Mouse (Mus musculus): ENCODE results near the gene Fam174b. TPM values are rescaled to one million over a fixed set of nuclear protein-coding genes. Genes with fewer than 3 reads are reported as not detected.

The Fam174b gene
- polyA plus RNA-seq, 1 experiment from 2014 or later = 30.8 TPM

GRCm38 (mm10) chr7:73787513-73787912 is 47.4 kb downstream of the Fam174b start:
- Histone ChIP-seq H3K36me3 (ENCODE audit: control insufficient read depth, insufficient read depth, low read length) (no peaks in the 10 kb centered on the region), H3K27ac (ENCODE audit: low read depth, low read length) (no peak overlapping the region), H3K9me3 (ENCODE audit: control insufficient read depth, low read length) (no peaks in the 10 kb centered on the region), H3K4me1 (ENCODE audit: control insufficient read depth, insufficient read depth, low read length) (no peaks in the 10 kb centered on the region), H3K4me2 (ENCODE audit: low read depth, low read length) (no peak overlapping the region), H3K4me3 (ENCODE audit: low read depth, low read length) (no peak overlapping the region), H3K27me3 (ENCODE audit: control insufficient read depth, insufficient read depth, low read length) (no peaks in the 10 kb centered on the region), H3K9ac (replicated peaks; ENCODE audit: low read depth, low read length) (no peak overlapping the region)
- WGBS = 90% methylated on average over 8 of the region's 8 CpGs
- no peak for ATAC-seq (ENCODE audit: low read depth)

GRCm38 (mm10) chr7:73791096-73791495 is 51.0 kb downstream of the Fam174b start:
- H3K4me1 ChIP-seq (ENCODE audit: control insufficient read depth, insufficient read depth, low read length) = no peaks in the 10 kb centered on the region
- no peaks in the 10 kb centered on the region for H3K27me3 ChIP-seq (ENCODE audit: control insufficient read depth, insufficient read depth, low read length)
- H3K27ac ChIP-seq (ENCODE audit: low read depth, low read length) = no peak overlapping the region
- H3K4me3 ChIP-seq (ENCODE audit: low read depth, low read length) = no peak overlapping the region
- no peak overlapping the region for H3K9ac ChIP-seq (replicated peaks; ENCODE audit: low read depth, low read length)
- 50% methylated on average over 8 of the region's 8 CpGs for WGBS
- no peak overlapping the region for H3K4me2 ChIP-seq (ENCODE audit: low read depth, low read length)
- no peaks in the 10 kb centered on the region for H3K36me3 ChIP-seq (ENCODE audit: control insufficient read depth, insufficient read depth, low read length)
- no peaks in the 10 kb centered on the region for H3K9me3 ChIP-seq (ENCODE audit: control insufficient read depth, low read length)
- ATAC-seq (ENCODE audit: low read depth) = no peak

DNA sequence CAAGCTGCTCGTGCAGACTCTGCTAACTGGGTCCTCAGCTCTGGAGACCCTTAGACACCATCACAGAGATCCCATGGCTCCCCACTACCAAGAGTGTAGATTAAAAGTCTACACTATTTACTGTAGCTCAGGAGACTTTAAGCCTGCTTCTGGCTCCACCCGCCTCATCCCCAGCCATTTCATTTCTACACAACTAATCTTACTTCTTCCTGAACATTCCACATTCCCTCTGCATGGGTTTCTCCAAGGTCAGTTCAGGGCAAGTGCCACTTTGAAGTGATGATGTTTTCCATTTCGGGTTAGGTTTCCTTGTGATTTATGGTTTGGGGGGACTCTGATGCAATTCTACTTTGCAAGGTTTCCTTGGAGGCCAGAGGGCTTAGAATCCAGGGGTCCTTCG is 52.1 kb downstream of the Fam174b start:
- no peak overlapping the region for H3K4me2 ChIP-seq (ENCODE audit: low read depth, low read length)
- no peak overlapping the region for H3K27ac ChIP-seq (ENCODE audit: low read depth, low read length)
- WGBS = 87% methylated on average over 4 of the region's 4 CpGs
- H3K4me3 ChIP-seq (ENCODE audit: low read depth, low read length) = no peak overlapping the region
- H3K9me3 ChIP-seq (ENCODE audit: control insufficient read depth, low read length) = no peaks in the 10 kb centered on the region
- no peaks in the 10 kb centered on the region for H3K36me3 ChIP-seq (ENCODE audit: control insufficient read depth, insufficient read depth, low read length)
- no peaks in the 10 kb centered on the region for H3K4me1 ChIP-seq (ENCODE audit: control insufficient read depth, insufficient read depth, low read length)
- no peak overlapping the region for H3K9ac ChIP-seq (replicated peaks; ENCODE audit: low read depth, low read length)
- no peaks in the 10 kb centered on the region for H3K27me3 ChIP-seq (ENCODE audit: control insufficient read depth, insufficient read depth, low read length)
- no peak for ATAC-seq (ENCODE audit: low read depth)

DNA sequence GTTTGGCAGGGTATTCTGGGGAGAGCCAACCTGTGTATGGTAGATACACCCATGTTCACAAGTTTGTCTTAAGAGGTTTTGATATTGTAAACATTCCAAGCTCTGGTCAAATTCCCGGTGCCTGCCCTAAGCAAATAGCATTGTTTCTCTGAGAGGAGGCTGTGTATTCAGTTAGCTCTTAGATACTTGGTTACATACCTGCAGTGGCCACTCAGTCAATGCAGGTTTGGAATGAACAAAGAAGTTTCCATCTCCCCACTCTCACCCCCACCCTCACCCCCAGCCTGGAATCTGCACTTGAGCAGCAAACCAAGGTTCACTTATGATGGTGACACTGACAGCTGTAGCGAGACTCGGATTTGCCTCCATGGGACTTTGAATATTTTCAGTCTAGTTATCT is 52.5 kb downstream of the Fam174b start:
- Histone ChIP-seq H3K4me3 (ENCODE audit: low read depth, low read length) (no peak overlapping the region), H3K9ac (replicated peaks; ENCODE audit: low read depth, low read length) (no peak overlapping the region), H3K27me3 (ENCODE audit: control insufficient read depth, insufficient read depth, low read length) (no peaks in the 10 kb centered on the region), H3K4me2 (ENCODE audit: low read depth, low read length) (no peak overlapping the region), H3K36me3 (ENCODE audit: control insufficient read depth, insufficient read depth, low read length) (no peaks in the 10 kb centered on the region), H3K27ac (ENCODE audit: low read depth, low read length) (no peak overlapping the region), H3K9me3 (ENCODE audit: control insufficient read depth, low read length) (no peaks in the 10 kb centered on the region), H3K4me1 (ENCODE audit: control insufficient read depth, insufficient read depth, low read length) (no peaks in the 10 kb centered on the region)
- ATAC-seq (ENCODE audit: low read depth) = no peak
- WGBS = 67% methylated on average over 3 of the region's 3 CpGs

GRCm38 (mm10) chr7:73809261-73809660 is 69.2 kb downstream of the Fam174b start:
- Histone ChIP-seq H3K9me3 (ENCODE audit: control insufficient read depth, low read length) (no peaks in the 10 kb centered on the region), H3K4me1 (ENCODE audit: control insufficient read depth, insufficient read depth, low read length) (no peaks in the 10 kb centered on the region), H3K27me3 (ENCODE audit: control insufficient read depth, insufficient read depth, low read length) (no peaks in the 10 kb centered on the region), H3K4me3 (ENCODE audit: low read depth, low read length) (no peak overlapping the region), H3K9ac (replicated peaks; ENCODE audit: low read depth, low read length) (no peak overlapping the region), H3K27ac (ENCODE audit: low read depth, low read length) (no peak overlapping the region), H3K4me2 (ENCODE audit: low read depth, low read length) (no peak overlapping the region), H3K36me3 (ENCODE audit: control insufficient read depth, insufficient read depth, low read length) (no peaks in the 10 kb centered on the region)
- no peak for ATAC-seq (ENCODE audit: low read depth)
- 79% methylated on average over 2 of the region's 2 CpGs for WGBS

DNA sequence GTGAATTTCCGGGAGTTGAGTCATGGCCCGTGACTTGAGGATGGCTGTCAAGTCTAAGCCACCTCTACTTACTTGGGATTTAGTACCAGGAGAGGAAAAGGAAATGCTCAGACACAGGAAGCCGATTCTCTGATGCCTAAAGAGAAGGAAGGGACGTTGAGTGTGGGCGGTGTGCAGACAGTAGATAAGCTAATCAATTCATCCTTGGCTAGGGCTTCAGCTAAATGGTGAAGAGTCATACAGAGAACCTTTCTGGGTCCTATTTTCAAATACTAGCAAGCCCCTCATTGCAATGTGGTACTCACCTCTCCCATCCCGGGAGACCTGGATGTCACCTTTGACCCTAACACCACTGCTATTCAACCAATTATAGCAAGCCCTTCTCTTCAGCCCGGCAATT is 71.3 kb downstream of the Fam174b start:
- no peak for ATAC-seq (ENCODE audit: low read depth)
- Histone ChIP-seq H3K4me3 (ENCODE audit: low read depth, low read length) (no peak overlapping the region), H3K27me3 (ENCODE audit: control insufficient read depth, insufficient read depth, low read length) (no peaks in the 10 kb centered on the region), H3K36me3 (ENCODE audit: control insufficient read depth, insufficient read depth, low read length) (no peaks in the 10 kb centered on the region), H3K9ac (replicated peaks; ENCODE audit: low read depth, low read length) (no peak overlapping the region), H3K4me2 (ENCODE audit: low read depth, low read length) (no peak overlapping the region), H3K27ac (ENCODE audit: low read depth, low read length) (no peak overlapping the region), H3K9me3 (ENCODE audit: control insufficient read depth, low read length) (no peaks in the 10 kb centered on the region), H3K4me1 (ENCODE audit: control insufficient read depth, insufficient read depth, low read length) (no peaks in the 10 kb centered on the region; the same call in 1 of the 2 replicates)
- WGBS = 83% methylated on average over 7 of the region's 7 CpGs

GRCm38 (mm10) chr7:73812176-73812575 is 72.1 kb downstream of the Fam174b start:
- no peak overlapping the region for H3K9ac ChIP-seq (replicated peaks; ENCODE audit: low read depth, low read length)
- no peak overlapping the region for H3K4me3 ChIP-seq (ENCODE audit: low read depth, low read length)
- H3K27me3 ChIP-seq (ENCODE audit: control insufficient read depth, insufficient read depth, low read length) = no peaks in the 10 kb centered on the region
- WGBS = 81% methylated on average over 6 of the region's 6 CpGs
- H3K27ac ChIP-seq (ENCODE audit: low read depth, low read length) = no peak overlapping the region
- ATAC-seq (ENCODE audit: low read depth) = no peak
- H3K4me2 ChIP-seq (ENCODE audit: low read depth, low read length) = no peak overlapping the region
- H3K9me3 ChIP-seq (ENCODE audit: control insufficient read depth, low read length) = no peaks in the 10 kb centered on the region
- no peaks in the 10 kb centered on the region for H3K36me3 ChIP-seq (ENCODE audit: control insufficient read depth, insufficient read depth, low read length)
- H3K4me1 ChIP-seq (ENCODE audit: control insufficient read depth, insufficient read depth, low read length) = no peaks in the 10 kb centered on the region; the same call in 1 of the 2 replicates

DNA sequence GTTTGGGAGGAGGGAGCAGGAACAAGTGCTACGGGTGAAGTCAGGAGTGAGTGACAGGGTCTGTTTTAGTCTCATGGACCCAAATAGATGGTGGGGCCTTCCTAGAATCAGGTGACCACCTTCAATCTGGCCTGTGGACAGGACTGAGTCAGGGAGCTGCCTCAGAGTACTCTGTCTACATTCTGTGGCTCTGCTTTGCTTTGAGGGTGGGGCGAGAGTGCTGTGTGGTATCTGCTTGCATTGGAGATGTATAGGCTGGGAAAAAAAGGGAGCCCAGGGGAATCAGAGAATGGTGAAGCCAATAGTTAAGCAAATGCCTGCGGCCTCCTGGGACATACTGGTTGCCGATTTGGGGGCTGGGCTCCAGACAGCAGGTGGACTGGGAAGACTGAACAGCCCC is 73.8 kb downstream of the Fam174b start:
- no peak overlapping the region for H3K4me2 ChIP-seq (ENCODE audit: low read depth, low read length)
- no peak overlapping the region for H3K27ac ChIP-seq (ENCODE audit: low read depth, low read length)
- H3K9ac ChIP-seq (replicated peaks; ENCODE audit: low read depth, low read length) = no peak overlapping the region
- no peak for ATAC-seq (ENCODE audit: low read depth)
- no peaks in the 10 kb centered on the region; the same call in 1 of the 2 replicates for H3K4me1 ChIP-seq (ENCODE audit: control insufficient read depth, insufficient read depth, low read length)
- no peaks in the 10 kb centered on the region for H3K27me3 ChIP-seq (ENCODE audit: control insufficient read depth, insufficient read depth, low read length)
- no peaks in the 10 kb centered on the region for H3K9me3 ChIP-seq (ENCODE audit: control insufficient read depth, low read length)
- H3K4me3 ChIP-seq (ENCODE audit: low read depth, low read length) = no peak overlapping the region
- no peaks in the 10 kb centered on the region for H3K36me3 ChIP-seq (ENCODE audit: control insufficient read depth, insufficient read depth, low read length)
- WGBS = 82% methylated on average over 4 of the region's 4 CpGs

GRCm38 (mm10) chr7:73814454-73814853 is 74.4 kb downstream of the Fam174b start:
- 87% methylated on average over 7 of the region's 7 CpGs for WGBS
- no peak for ATAC-seq (ENCODE audit: low read depth)
- no peaks in the 10 kb centered on the region for H3K27me3 ChIP-seq (ENCODE audit: control insufficient read depth, insufficient read depth, low read length)
- H3K4me3 ChIP-seq (ENCODE audit: low read depth, low read length) = no peak overlapping the region
- H3K36me3 ChIP-seq (ENCODE audit: control insufficient read depth, insufficient read depth, low read length) = no peaks in the 10 kb centered on the region
- no peaks in the 10 kb centered on the region for H3K9me3 ChIP-seq (ENCODE audit: control insufficient read depth, low read length)
- no peak overlapping the region for H3K4me2 ChIP-seq (ENCODE audit: low read depth, low read length)
- H3K27ac ChIP-seq (ENCODE audit: low read depth, low read length) = no peak overlapping the region
- H3K4me1 ChIP-seq (ENCODE audit: control insufficient read depth, insufficient read depth, low read length) = no peaks in the 10 kb centered on the region; the same call in 1 of the 2 replicates
- no peak overlapping the region for H3K9ac ChIP-seq (replicated peaks; ENCODE audit: low read depth, low read length)
